Mouse (Mus musculus) stomach, postnatal 0 days (tissue): ENCODE data around the gene Wdfy1. TPM values are rescaled to one million over a fixed set of nuclear protein-coding genes. Genes with fewer than 3 reads are reported as not detected.

Experiments used
- ATAC-seq: fragments of 200-750 bp; cut with Nextera tagmentation; 2 replicates; pipeline ENCODE4 v1.8.0; 2017; ENCODE audit not compliant: low FRiP score, low TSS enrichment
- DNase-seq: peaks from one replicate; pipeline ENCODE4 v3.0.0-alpha.2; 2016; ENCODE audit warnings: low spot score
- H3K27ac ChIP-seq: fragments of 300-500 bp; sonication (generic); replicated peaks from 2 replicates; pipeline ENCODE4 v1.5.1; 2014; ENCODE audit warnings: mild to moderate bottlenecking, control low read depth
- H3K27me3 ChIP-seq: fragments of 300-500 bp; sonication (generic); 2 replicates; pipeline ENCODE4 v1.6.1; 2014; ENCODE audit warnings: low read length; ENCODE audit not compliant: control insufficient read depth, insufficient read depth
- H3K36me3 ChIP-seq: fragments of 300-500 bp; sonication (generic); 2 replicates; pipeline ENCODE4 v1.6.1; 2014; ENCODE audit warnings: low read length, mixed read lengths; ENCODE audit not compliant: control insufficient read depth, insufficient read depth
- H3K4me1 ChIP-seq: fragments of 300-500 bp; sonication (generic); replicated peaks from 2 replicates; pipeline ENCODE4 v1.6.1; 2014; ENCODE audit warnings: antibody characterized with exemption; ENCODE audit not compliant: control insufficient read depth, insufficient read depth
- H3K4me2 ChIP-seq: fragments of 300-500 bp; sonication (generic); replicated peaks from 2 replicates; pipeline ENCODE4 v1.6.1; 2014; ENCODE audit warnings: low read depth, mild to moderate bottlenecking, control low read depth, moderate library complexity
- H3K4me3 ChIP-seq: fragments of 300-500 bp; sonication (generic); 2 replicates; pipeline ENCODE4 v1.5.1; 2014; ENCODE audit warnings: low read depth, low read length, control low read depth
- H3K9ac ChIP-seq: fragments of 300-500 bp; sonication (generic); 2 replicates; pipeline ENCODE4 v1.6.1; 2014; ENCODE audit warnings: mild to moderate bottlenecking, low read length, control low read depth, mixed read lengths
- H3K9me3 ChIP-seq: fragments of 300-500 bp; sonication (generic); 2 replicates; pipeline ENCODE4 v1.6.1; 2016; ENCODE audit warnings: low read length; ENCODE audit not compliant: control insufficient read depth
- CTCF ChIP-seq: IDR thresholded peaks from 2 replicates; pipeline ENCODE4 v1.5.1; 2016; ENCODE audit warnings: antibody characterized with exemption, low read depth, mild to moderate bottlenecking, moderate library complexity
- EP300 ChIP-seq: optimal IDR thresholded peaks from 2 replicates; pipeline ENCODE3; 2016; ENCODE audit warnings: antibody characterized with exemption
- WGBS: fragments of 180-500 bp; shearing (Covaris S2); extraction: QIAGEN DNeasy Blood & Tissue Kit; methylation state at CpG from one replicate; pipeline ENCODE4 v1.1.7; 2014; 5-methylcytosine and 5-hydroxymethylcytosine counted together
- polyA plus RNA-seq: library from polyadenylated mRNA; unstranded; fragments of >200 nt; fragmentation: Nextera tagmentation; extraction: Ambion mirVana; gene quantifications from 2 replicates; pipeline ENCODE4 v1.2.1, GENCODE M21; 2015

The Wdfy1 gene
- polyA plus RNA-seq, 1 experiment from 2014 or later: 32.6 TPM

- TF ChIP-seq CTCF (no peak), EP300 (no peak)
- no peaks in the 10 kb centered on the region for H3K27me3 ChIP-seq
- no peaks in the 10 kb centered on the region for H3K9me3 ChIP-seq
- no peaks in the 10 kb centered on the region for H3K36me3 ChIP-seq
- DNase-seq (no peak), ATAC-seq (no peak)
- no peak overlapping the region for H3K4me2 ChIP-seq
- WGBS: 58% methylated on average over 4 of the region's 4 CpGs
- no peaks in the 10 kb centered on the region for H3K4me1 ChIP-seq
- H3K4me3 ChIP-seq: no peak overlapping the region
- no peak overlapping the region for H3K27ac ChIP-seq
- H3K9ac ChIP-seq: no peak overlapping the region
Measured at GRCm38 (mm10) chr1:79655819-79656555, 120.0 kb downstream of the Wdfy1 start.

GRCm38 (mm10) chr1:79654948-79655347 is 121.0 kb downstream of the Wdfy1 start:
- H3K27me3 ChIP-seq: no peaks in the 10 kb centered on the region
- ATAC-seq: no peak
- H3K4me2 ChIP-seq: no peak overlapping the region
- TF ChIP-seq CTCF (no peak), EP300 (no peak)
- no peaks in the 10 kb centered on the region for H3K4me1 ChIP-seq
- H3K9me3 ChIP-seq: no peaks in the 10 kb centered on the region
- no peaks in the 10 kb centered on the region for H3K36me3 ChIP-seq
- no peak overlapping the region for H3K27ac ChIP-seq
- DNase-seq: no peak
- WGBS: 95% methylated on average over 2 of the region's 2 CpGs
- no peak overlapping the region for H3K9ac ChIP-seq
- H3K4me3 ChIP-seq: no peak overlapping the region

Other genes with a start within 250 kb of the Wdfy1 start
- gene Ap1s3, start 104.2 kb downstream of the Wdfy1 start, polyA plus RNA-seq: 0.94 and 1.4 TPM in 2 replicates
- 36.4 and 37.7 TPM in 2 replicates for gene Mrpl44, start 125 bp downstream of the Wdfy1 start, polyA plus RNA-seq
- 44.6 and 45.7 TPM in 2 replicates for gene Serpine2, start 85.0 kb upstream of the Wdfy1 start, polyA plus RNA-seq